Mouse (Mus musculus) heart, adult 2 months (tissue): ENCODE data around the gene Cbl.

Experiments
- CTCF ChIP-seq: fragments of 200-600 bp; IDR thresholded peaks from 2 replicates; pipeline ENCODE4 v1.8.1; 2022; ENCODE audit warnings: antibody characterized with exemption, mild to moderate bottlenecking, moderate library complexity
- EP300 ChIP-seq: fragments of 200-500 bp; IDR thresholded peaks from 2 replicates; pipeline ENCODE4 v1.6.1; 2011; ENCODE audit warnings: low read depth, low read length, control low read depth; ENCODE audit not compliant: insufficient read depth
- POLR2A ChIP-seq: fragments of 200-500 bp; IDR thresholded peaks from 2 replicates; pipeline ENCODE4 v1.6.1; 2011; ENCODE audit warnings: mild to moderate bottlenecking, low read depth, low read length, control low read depth; ENCODE audit not compliant: insufficient read depth

DNA sequence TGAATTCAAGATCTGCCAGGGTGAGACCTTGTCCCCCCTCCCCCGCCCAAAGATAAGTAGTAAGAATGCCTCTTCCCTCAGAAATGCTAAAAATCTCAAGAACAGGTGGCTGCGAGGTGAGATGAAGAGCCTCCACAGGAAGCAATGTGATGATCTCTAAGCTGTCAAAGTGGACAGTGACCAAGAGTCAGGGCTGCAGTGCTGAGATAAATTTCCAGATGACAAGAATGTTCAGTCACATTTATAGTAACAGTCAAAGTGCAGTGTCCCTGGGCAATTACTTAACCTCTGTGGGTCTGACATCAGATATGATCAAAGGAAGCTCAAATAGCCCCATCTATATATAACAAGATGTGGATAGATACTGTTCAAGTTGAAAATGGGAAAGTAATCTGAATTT lies 56.4 kb downstream of the Cbl start:
- TF ChIP-seq CTCF (no peak), POLR2A (no peak), EP300 (no peak)
